Mouse (Mus musculus) hindlimb bud, embryonic 11.5 days (tissue): ENCODE results near the gene Ablim2.

Experiments
- DNase-seq: peaks from one replicate; pipeline ENCODE4 v3.0.0-alpha.2; 2012; ENCODE audit warnings: low read depth, low spot score; ENCODE audit errors: extremely low spot score

The Ablim2 gene

DNA sequence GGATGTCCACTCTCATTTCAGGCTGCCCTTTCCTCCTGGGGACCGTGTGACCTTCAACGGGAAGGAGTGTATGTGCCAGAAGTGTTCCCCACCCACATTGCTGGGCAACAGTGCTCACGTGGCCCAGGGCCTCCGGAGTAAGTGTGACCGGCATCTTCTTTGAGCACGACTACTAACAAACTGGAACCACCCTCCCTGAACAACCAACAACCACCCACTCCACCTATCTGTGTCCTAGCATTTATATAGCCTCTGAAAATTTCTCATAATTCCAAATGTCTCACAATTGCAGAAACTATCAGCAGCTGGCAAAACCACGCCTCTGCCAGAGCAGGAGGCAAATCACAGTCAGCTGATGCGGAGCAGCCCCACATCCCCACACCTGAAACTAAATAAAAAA, 49.3 kb downstream of the Ablim2 start:
- DNase-seq: no peak

- DNase-seq: no peak
Measured at GRCm38 (mm10) chr5:35810526-35810925, 52.8 kb downstream of the Ablim2 start.

- DNase-seq: no peak
Measured at GRCm38 (mm10) chr5:35811639-35812295, 54.1 kb downstream of the Ablim2 start.

GRCm38 (mm10) chr5:35814334-35814941, 56.8 kb downstream of the Ablim2 start:
- DNase-seq: no peak

DNA sequence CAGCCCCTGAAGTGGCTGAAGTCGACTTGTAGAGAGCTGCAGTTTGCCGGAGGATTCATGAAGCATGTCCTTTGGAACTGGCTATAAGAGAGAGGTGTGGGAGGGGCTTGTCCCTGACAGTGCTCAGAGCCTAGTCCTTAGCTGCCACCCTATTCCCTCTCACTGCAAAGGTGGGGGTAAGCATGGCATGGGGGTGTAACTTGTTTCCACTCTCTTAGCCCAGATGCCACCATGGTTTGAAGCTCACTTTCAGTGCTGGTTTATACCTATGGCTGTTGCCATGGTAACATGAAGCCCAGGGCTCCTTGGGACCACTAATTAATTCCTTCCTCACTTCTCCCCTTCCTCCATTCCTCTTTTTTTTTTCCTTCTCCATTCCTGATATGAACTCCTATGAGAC, 57.4 kb downstream of the Ablim2 start:
- DNase-seq: peak; percentile 5

DNA sequence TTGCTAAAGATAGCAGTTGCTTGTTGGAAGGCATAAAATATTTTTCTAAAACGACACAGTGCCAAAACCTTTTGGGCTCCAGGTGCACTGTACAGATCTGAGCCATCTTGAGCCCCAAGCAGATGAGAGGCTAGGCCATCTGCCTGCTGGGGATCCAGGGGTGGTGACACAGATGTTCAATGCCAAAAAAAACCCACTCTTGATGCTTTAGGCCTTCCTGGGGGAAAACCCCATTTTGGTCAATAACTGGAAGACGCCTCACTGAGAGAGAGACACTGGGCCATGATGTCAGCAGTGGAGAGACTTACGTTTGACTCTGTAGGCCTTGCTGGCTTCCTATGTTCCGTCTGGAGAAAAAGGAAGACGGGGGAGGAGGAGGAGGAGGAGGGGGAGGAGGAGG, 59.6 kb downstream of the Ablim2 start:
- DNase-seq: no peak

DNA sequence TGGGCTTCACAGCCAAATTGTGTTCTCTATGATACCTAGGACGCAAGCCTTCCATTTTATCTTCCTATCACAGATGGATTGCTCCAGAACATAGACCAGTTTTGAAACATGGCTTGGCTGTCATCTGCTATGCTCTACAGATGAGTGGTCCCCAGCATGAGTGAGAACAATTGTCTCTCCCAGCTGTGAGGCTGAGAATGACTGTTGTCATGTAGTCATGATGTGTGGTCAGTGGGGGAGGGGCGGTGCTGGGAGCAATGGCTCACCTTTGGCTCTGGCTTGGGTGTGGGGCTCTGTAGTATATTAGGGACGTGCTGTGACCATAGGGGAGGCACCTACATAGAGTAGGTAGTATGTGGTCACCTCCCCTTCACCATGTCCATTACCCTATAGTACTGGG, 60.2 kb downstream of the Ablim2 start:
- DNase-seq: no peak

DNA sequence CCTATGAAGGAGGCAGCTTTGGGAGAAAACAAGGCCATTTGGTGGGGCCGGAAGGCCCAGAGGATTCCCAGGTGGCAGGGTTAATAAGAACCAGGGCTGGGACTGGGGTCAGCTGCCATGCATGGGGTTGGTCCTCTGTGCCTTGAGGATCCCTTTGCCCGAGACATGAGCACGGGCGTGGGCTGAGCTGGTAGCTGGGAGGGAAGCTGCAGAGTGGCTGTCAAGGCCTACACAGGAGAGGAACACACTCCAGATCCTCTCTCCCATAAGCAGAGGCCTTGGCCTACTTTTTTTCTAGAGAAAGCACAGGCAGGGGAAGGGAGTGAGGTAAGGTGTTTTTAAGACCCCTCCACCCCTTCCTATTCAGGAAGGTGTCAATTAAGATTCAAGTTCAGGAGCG, 65.0 kb downstream of the Ablim2 start:
- no peak for DNase-seq

DNA sequence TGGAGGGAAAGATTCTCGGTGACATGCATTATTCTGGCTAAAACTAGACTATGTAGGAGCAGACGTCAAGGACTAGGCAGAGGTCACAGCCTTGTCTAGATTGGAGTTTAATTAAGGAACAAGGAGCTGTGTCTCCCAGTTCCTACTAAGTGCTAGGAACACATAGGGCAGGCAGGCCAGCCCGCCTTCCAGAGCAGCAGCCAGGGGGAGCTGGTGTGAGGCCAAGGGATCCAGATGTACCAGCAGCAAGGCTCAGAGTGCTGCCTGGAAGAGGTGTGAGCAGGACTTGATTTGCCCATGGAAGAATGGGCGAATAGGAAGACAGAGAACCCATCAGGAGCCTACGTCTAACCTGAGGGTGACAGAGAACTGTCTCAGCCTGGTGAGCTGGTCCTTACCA, 68.8 kb downstream of the Ablim2 start:
- no peak for DNase-seq

GRCm38 (mm10) chr5:35827075-35827474, 69.4 kb downstream of the Ablim2 start:
- no peak for DNase-seq

DNA sequence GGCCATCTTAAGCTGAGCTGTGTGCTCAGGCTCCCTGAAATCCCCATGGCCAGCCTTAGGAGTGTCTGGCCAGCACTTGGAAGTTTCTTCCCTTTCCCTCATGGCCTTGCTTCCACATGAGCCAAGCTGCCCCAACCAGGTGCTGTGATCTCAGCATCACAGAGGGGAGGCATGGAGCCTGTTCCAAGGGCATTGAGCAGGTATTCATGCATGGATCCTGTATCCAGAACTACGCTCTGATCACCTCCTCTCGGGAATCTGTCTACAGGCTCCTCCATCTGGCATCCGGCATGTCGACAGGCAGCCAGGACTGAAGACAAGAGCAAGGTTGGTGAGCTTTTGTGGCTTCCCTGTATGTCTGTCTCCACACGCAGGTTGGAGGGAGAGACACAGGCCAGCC, 70.2 kb downstream of the Ablim2 start:
- no peak for DNase-seq

DNA sequence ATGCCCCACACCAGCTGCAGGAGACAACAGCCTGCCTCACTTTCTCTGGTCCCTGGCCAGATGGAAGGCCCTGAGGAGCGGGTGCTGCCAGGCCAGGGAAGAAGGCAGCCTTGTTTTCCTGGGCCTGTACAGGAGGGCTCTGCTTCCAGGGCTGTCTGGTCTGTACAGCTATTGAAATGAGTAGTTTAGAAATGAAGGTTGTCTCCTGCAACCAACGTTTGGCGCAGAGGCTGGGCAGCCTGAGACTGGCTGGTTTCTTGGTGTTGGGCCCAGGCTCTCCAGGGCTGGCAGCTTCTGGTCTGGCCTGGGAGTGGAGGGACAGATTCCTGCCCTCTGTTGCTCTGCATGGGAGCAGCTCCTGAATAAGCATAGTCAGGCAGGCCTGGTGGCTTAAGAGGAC, 72.4 kb downstream of the Ablim2 start:
- no peak for DNase-seq

GRCm38 (mm10) chr5:35833881-35834280, 76.2 kb downstream of the Ablim2 start:
- no peak for DNase-seq

DNA sequence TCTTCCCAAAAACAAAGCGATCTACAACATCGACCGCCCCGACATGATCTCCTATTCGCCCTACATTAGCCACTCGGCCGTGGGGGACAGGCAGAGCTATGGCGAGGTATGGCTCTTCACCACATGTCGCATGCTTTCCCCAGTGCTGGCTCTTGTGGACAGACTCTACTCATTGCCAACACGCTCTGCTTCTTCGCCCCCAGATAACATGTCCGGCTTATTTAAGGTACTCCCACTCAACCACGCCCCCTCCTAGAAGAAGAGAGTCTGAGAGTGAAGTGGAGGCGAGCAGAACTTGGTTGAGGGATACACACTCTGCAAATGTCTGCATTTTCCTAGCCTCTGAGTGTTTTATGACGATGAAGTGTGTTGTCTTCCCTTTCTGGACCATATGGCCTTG, 79.3 kb downstream of the Ablim2 start:
- no peak for DNase-seq

GRCm38 (mm10) chr5:35839262-35839661, 81.6 kb downstream of the Ablim2 start:
- no peak for DNase-seq

DNA sequence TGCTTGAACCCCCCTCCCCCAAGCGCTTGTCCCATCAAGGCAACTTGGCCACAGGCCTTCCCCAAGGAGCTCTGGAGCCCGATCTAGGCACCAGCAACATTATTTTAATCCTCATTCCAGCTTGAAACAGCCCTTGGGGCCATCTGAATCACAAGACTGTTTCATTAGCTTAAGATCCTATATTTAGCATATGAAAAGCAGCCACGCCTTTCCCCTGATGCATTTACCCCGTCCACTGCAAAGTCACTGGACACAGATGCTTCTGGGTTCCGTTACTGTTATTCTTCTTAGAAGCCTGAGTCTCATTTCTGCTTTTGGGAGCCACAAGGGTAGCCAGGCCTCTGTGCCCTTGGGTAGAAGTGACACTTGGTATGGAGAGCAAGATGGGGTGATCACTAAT, 93.8 kb downstream of the Ablim2 start:
- DNase-seq: no peak

GRCm38 (mm10) chr5:35853463-35853862, 95.8 kb downstream of the Ablim2 start:
- DNase-seq: no peak

- DNase-seq: no peak
Measured at GRCm38 (mm10) chr5:35856245-35856644, 98.6 kb downstream of the Ablim2 start.

DNA sequence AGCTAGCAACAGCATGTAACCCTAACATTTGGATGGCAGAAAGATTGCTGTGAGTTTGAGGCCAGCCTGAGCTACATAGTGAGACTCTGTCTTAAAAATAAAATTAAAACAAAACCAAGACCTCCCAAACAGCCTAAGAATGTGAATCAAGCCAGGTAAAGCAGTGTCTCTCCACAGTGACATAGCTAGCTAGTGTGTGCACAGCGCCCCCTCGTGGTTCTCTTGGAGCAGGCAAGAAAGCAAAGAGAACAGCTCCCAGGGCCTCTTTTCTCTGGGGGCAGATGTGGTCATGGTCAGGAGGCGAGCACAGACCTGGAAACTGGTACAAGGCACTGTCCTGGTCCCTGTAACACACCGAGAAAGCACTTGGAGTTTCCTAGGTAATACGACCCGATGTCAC, 100.4 kb downstream of the Ablim2 start:
- DNase-seq: peak; percentile 22

- no peak for DNase-seq
Measured at GRCm38 (mm10) chr5:35861456-35861855, 103.8 kb downstream of the Ablim2 start.

- DNase-seq: no peak
Measured at GRCm38 (mm10) chr5:35869973-35870372, 112.3 kb downstream of the Ablim2 start.

GRCm38 (mm10) chr5:35870408-35871012, 112.8 kb downstream of the Ablim2 start:
- DNase-seq: no peak

DNA sequence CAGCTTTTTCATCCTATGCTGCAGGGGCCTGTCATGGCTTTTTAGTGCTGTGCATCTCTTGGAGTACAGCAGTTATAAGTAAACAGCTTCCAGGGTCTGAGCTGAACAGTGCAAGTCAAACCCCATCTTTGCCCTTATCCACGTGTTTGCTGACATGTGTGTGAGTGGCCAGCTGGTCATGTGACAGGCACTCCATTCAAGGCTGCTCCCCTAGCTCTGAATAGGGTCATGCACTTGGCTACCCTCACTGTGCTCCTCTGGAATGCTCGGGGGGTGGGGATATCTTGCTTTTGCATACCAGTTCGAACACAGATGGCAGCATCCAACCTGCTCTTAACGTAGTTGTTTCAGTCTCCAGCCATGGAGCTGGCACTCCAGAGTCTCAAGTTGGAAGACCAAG, 115.7 kb downstream of the Ablim2 start:
- DNase-seq: no peak
